Mouse (Mus musculus): ENCODE results near the gene Lipa.

Gene Lipa

DNA sequence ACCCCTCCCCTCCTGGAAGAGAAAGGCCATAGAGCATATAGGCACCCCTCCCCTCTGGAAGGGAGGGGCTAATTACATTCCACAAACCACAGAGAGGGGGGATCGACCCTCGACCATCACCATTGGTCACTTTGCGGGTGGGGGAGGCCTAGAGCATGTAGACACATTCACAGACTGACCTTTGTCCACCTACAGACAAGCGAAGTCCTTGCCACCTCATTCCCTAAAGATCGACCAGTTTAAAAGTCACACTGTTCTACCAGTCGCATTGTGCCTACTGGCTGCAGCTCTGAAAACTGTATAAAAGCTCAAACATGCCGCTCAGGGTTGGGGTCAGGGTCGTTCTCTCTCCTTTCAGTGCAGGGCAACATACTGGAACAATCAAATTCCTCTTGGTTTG, 15.7 kb downstream of the Lipa start:
- no peak for TF ChIP-seq GATA4 (IDR thresholded peaks at IDR 0.05; ENCODE audit: insufficient replicate concordance, low read length)

DNA sequence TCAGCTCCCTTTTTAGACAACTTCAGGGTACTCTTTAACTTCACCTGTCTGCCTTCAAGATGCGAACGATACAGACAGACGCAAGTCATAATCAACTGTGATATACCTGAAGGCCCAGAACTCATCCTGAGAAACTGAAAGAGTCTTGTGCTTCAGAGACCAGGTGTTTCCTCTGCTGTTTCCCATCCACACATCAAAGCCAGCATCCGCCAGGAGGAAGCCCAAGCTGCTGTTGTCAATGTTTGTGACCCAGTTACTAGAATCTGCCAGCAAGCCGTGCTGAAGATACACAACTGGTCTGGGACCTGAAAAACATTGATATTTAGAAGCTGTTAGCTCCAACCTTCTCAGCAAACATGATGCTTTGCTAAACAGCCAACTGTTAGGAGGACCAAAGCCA, 16.6 kb downstream of the Lipa start:
- no peak for TF ChIP-seq GATA4 (IDR thresholded peaks at IDR 0.05; ENCODE audit: insufficient replicate concordance, low read length)

DNA sequence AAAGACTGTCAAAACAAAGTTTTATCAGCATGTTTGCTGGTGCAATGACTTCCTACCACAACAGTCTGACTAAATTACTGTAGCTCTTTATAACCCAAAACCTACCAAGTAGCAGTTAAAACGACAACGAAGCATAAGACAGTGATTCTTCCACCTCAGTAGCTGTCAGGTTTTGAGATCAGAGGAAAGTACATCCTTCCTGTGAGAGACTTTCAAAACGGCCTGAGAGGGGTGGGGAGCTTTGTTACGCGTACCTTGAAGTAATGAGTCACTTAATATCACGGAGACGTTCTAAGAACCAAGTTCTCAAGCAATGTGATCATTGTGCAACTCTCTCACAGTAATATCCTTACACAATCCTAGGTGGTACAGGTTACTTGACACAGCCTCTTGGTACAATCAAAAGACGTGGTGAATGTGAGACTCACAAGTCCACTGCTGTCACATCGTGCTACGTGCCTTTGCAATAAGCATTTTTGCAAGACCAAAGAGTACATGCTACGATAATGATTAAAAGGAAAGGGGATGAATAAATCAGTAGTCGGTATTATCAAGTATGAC, 22.0 kb downstream of the Lipa start:
- no peak for TF ChIP-seq GATA4 (IDR thresholded peaks at IDR 0.05; ENCODE audit: insufficient replicate concordance, low read length)

DNA sequence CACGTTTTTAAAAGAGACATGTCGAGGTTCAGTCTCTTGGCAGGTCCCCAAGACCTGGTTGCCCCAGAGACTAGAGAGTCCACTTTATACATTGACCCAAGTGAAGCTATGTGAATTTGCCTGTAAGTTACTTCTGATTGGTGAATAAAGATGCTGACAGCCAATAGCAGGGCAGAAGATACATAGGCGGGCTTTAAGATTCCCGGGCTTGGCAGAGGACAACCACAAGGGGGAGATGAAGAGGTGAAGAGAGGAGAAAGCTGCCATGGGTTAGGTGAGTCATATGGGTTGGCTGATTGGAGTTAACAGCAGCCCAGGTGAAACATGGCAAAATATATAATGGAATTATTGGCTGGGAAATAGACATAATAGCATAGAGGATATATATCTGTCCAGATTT, 26.5 kb downstream of the Lipa start:
- no peak for TF ChIP-seq GATA4 (IDR thresholded peaks at IDR 0.05; ENCODE audit: insufficient replicate concordance, low read length)

DNA sequence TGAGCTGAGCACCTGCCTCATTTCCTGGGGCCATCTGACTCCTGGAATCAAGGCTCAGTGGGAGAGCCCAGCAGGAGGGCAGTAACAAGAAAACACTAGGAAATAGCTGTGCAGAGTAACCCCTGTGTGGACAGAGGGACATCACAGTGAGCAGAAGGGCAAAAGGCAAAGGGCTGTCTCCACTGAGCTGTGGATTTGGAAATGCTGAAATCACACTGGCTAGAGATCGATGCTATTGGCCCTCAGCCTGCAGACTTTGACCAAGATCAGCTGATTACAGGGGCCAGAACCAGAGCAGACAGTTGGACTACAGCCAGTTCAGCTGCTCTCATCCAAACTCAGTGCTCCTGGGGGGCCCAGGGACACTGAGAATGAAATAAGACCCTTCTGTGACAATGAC, 30.9 kb downstream of the Lipa start:
- peak; percentile 81; the same call in 1 of the 2 replicates for TF ChIP-seq GATA4 (IDR thresholded peaks at IDR 0.05; ENCODE audit: insufficient replicate concordance, low read length)

DNA sequence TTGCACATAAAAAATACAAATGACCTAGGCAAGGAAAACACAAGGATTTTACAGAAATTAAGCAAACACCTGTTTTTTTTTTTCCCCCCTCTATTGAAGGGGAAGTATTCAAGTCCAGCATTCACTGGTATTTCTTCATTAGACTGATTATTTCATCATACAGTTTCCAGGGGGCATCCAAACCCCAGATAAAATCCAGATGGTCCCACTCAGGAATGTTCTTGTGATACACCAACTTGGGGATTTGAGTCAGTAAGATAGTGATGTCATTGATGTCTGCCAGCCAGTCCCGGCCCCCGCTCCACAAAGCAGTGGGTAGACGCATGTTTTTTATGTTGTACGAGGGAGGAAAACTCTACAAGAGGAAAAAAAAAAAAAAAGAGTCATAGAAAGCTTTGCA, 33.4 kb downstream of the Lipa start:
- no peak for TF ChIP-seq GATA4 (IDR thresholded peaks at IDR 0.05; ENCODE audit: insufficient replicate concordance, low read length)

DNA sequence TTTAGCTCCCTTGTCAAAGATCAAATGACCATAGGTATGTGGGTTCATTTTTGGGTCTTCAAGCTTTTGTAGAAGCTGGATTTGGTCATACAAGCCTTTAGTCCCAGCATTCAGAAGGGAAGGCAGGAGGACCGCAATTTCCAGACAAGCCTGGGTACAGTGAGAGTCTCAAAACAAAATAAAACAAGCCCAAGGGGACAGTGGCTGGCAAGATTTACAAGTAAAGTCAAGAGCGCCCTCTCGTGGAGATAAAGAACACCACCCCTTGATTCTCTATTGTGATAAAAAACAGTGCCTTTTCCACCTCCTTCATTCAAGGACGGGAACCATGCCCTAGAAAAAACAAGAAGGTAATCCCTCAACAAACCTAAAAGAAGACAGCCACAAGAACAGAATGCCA, 43.7 kb downstream of the Lipa start:
- TF ChIP-seq GATA4 (IDR thresholded peaks at IDR 0.05; ENCODE audit: insufficient replicate concordance, low read length) = no peak

DNA sequence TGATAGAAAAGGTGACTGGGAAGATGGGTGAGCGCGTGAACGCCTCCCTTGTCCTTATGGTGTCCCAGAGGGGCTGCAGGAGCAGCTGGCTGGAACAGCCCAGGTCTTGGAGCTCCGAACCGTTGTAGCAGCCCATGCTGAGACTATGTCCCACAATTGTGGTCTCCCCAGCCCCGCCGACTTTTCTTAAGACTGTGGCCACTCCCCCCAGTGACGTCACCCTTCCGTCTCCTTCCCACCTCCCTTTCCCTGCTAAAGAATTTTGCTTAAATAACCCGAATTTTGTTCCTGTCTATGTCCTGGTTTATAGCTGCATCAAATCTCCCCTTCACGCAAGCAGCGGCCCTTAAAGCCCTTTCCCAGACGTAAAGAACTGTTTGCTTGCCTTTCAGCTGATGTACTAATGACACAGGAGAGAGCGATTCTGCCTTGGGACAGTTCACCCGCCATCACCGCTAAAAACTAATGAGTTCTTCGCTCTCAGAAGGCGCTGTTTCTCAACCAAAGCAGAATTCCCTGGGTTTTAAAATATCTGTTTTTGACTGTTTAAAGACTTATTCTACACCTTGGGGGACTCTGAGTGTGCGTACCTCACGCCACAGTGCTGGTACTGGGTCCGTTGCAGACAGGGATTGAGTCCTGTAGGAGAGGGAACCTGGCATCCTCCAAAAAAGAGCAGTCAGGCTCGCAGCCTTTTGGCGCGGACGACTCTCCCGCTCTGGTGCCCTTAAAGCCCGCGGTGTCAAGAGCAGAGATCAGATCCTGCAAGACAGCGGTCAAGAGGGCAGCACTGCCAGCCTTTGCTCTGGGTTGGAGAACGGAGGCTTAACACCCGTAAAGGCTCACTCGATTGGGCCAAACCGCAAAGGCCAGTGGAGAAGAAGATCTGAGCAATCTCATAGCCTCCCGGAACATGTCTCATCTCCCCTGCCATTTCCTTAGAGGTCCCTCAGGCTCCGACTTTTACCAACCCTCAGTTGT, 52.0 kb downstream of the Lipa start, which contains the start of gene Ch25h:
Ch25h (minus strand) TSS at position 174 of the 981 bp plus-strand sequence.
- no peak for TF ChIP-seq GATA4 (IDR thresholded peaks at IDR 0.05; ENCODE audit: insufficient replicate concordance, low read length)

DNA sequence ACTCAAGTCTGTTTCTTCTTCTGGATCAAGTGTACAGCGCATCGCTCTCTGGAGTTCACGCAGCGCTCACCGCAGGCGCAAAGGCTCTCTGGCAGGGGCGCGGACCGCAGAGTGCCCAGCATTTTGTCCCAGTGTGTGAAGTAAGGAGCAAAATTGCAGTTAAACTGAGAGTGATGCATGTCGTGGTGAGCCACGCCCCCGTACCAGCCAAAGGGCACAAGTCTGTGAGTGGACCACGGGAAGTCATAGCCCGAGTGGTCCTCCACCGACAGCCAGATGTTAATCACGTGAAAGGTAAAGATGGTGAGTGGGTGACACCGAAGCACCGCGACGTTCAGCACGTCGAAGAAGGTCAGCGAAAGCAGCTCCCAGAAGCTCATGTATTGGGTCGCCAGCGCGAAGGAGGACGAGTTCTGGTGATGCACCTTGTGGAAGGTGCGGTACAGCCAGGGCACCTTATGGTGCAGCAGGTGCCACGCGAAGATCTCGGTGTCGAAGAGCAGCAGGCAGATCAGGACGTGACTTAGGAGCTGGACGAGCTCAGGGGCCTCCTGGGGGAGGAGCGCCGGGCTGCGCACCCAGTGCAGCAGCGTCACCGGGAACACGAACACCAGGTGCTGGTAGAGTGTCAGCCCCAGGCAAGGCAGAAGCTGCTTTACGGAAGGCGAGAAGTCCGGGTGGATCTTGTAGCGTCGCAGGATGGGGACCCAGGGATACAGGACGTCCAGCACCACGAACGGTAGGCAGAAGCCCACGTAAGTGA, 52.9 kb downstream of the Lipa start:
- no peak for TF ChIP-seq GATA4 (IDR thresholded peaks at IDR 0.05; ENCODE audit: insufficient replicate concordance, low read length)

DNA sequence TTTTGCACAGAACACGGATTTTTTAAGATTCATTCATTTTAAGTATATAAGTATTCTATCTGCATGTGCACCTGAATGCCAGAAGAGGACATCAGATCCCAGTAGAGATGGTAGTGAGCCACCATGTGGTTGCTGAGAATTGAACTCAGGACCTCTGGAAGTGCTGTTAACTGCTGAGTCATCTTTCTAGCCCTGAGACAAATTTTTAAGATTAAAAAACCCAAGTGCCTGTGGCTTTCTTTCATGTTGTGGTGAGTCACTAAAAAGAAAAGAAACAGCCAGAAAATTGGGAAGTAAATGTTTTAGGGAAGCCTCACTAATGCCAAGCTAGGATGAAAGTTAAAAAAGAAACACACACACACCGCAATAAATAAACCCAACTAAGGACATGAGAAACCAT, 55.6 kb downstream of the Lipa start:
- TF ChIP-seq GATA4 (IDR thresholded peaks at IDR 0.05; ENCODE audit: insufficient replicate concordance, low read length) = no peak

DNA sequence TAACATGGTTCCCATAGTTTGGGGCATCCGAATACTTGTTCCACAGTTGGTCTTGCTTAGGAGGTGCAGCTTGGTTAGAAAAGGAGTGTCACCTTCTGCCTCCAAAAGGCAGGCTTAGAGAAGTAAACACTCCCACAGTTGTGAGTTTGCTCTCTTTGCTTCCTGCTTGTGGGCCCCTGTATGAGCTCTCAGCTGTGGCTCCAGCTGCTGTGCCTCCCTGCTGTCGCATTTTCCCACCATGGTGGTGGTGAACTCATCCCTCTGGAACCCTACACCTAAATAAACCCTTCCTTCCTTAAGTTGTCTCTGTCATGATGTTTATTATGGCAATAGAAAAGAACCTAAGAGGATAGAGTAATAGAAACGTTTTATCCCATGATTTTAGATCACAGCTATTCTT, 58.5 kb downstream of the Lipa start:
- TF ChIP-seq GATA4 (IDR thresholded peaks at IDR 0.05; ENCODE audit: insufficient replicate concordance, low read length) = no peak

DNA sequence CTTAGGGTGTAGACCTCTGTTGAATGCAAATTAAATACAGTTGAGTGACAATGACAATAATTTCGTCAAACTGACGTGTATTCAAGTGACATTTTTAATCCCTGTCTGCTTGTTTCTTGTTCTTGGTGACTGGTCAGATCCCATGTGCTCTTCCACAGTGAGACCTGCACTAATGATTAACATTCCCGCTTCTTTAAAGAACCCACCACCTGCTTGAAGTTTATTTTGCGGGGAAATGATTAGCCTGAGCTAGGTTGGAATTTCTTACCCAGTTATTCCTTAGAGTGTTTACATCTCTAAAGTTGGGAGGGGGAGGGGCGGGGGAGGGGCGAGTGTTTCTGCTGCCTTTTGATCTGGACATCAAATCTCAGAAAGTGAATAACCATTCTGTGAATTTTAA, 59.1 kb downstream of the Lipa start:
- TF ChIP-seq GATA4 (IDR thresholded peaks at IDR 0.05; ENCODE audit: insufficient replicate concordance, low read length) = no peak

DNA sequence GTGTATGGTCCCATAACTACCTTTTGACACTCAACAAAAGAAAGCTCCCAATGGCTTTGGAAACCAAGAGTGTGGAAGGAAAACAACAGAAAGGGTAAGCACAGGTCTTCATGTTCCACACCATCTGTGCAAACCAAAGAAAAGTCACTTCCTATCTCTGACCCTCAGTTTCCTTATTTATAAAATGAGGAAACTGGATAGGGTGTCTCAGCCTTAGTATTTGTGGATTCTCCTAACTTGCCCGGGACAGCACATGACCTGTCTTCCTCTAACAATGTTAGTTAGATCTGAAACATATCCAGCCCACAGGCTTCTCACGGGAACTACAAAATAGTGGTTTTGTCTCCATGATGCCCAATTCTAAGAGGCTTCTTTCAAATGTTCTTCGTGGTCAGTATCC, 62.8 kb downstream of the Lipa start:
- no peak; the same call in 1 of the 2 replicates for TF ChIP-seq GATA4 (IDR thresholded peaks at IDR 0.05; ENCODE audit: insufficient replicate concordance, low read length)

DNA sequence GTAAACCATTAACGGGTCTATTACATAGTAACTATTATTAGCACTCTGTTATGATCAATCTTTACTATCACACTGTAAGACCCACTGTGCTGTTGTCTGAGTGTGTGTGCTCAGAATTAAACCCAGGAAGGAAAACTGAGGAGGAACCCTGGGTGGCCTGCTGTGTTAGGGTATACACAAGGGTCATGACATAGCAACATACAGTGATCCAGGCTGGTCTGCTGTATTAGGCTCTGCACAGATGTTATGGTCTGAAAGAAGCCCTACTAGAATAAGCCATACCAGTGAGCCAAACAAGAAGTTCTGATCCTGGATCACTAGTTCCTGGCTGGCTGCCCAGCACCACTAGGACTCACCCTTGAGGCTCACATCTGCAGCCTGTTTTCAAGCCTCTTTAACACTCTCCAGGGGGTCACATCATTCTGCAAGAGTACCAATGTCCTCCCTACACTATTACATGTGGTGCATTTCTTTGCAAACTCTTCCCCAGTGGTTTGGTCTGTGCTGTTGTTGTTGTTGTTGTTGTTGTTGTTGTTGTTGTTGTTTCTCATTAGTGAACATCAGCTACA, 65.7 kb downstream of the Lipa start:
- TF ChIP-seq GATA4 (IDR thresholded peaks at IDR 0.05; ENCODE audit: insufficient replicate concordance, low read length) = no peak

DNA sequence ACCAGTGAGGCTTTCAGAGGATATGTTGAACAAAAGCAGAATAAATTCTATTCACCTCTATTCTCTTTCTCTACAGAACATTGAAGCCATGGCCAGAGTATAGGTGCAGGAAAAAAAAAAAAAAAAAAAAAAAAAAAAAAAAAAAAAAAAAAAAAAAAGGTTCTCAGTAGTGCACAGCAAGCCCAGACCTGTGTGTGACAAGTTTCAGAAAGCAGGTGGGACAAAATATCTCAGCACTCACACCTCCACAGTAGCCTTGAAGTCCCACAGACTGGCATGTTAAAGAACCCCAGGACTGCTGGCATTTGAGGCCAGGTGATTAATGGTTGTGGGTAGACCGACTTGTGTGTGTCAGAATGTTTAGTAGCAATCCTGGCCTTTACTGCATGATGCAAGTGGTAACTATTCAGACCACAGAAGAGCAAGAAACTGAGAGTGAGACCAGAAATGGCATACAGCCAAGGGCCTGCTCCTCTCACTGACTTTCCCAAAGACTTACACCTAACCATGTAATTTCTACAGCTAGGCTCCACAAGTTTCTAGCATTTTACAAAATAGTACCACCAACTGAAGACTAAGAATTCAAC, 76.4 kb downstream of the Lipa start:
- TF ChIP-seq GATA4 (IDR thresholded peaks at IDR 0.05; ENCODE audit: insufficient replicate concordance, low read length) = no peak

Measured in liver, adult (tissue).